Mouse (Mus musculus) thymus, postnatal 4 days (tissue): ENCODE results near the gene Papss1.

Experiments used
- DNase-seq: peaks from one replicate; pipeline ENCODE4 v3.0.0; 2021

Papss1 gene

DNA sequence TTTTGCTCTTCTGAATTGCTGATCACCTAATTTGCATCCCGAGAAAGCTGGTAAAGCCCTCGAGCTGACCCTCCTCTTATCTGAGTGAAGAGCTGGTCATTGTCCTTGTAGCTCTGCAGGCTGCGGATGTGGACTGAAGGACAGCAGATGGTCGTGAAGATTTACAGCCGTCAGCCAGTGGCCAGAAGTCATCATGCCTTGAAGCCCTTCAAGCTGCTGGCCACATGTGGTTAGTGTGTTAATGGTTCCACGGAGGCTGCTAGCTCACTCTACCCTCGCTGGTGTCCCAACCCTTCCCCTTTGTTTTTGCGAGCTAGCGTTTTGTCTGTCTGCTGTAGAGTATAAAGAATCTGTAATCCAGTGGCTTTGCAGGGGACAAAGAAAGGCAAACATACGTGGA lies 73.1 kb downstream of the Papss1 start:
- DNase-seq = no peak

DNA sequence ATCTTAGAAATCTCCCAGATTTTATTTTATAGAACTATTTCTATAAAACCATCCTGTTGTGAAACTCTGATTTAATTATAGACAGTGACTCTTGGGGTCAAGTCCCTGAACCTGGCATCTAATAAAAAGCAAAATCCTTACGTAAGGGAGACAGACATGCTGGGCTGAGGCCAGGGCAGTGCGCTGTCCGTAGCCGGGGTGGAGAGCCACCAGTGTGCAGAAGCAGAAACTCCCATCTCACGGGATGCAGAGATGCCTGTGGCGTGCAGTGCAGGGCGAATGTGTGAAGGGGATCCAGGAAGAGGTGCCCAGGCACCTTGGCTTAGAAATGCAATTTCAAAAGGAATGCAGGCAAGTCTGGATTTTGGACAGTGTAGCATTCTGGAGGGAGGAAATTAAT lies 73.6 kb downstream of the Papss1 start:
- DNase-seq = no peak

DNA sequence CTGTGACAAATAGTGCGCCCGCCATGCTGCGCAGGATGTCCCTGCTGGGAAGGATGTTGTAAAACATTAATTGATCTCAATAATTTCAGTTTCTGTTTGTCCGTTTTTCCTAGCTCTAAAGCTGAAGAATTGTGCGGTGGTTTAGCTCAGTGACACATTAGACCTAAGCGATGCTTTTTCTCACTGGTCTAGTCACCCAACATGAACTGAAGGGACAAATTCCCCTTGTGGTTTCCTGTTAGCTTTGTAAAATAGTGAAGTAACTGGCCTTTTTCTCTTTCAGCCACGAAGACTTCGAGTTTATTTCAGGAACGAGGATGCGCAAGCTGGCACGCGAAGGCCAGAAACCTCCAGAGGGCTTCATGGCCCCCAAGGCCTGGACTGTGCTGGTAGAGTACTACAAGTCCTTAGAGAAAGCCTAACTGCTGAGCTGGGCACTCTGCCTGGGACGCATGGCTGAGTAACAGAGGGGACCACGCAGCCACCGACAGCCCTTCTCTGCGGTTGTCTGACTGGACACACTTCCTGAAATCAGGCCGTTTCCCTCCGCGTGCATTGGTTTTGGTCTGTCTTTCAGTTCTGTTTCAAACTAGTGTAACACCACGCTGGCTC lies 78.2 kb downstream of the Papss1 start:
- DNase-seq = no peak

DNA sequence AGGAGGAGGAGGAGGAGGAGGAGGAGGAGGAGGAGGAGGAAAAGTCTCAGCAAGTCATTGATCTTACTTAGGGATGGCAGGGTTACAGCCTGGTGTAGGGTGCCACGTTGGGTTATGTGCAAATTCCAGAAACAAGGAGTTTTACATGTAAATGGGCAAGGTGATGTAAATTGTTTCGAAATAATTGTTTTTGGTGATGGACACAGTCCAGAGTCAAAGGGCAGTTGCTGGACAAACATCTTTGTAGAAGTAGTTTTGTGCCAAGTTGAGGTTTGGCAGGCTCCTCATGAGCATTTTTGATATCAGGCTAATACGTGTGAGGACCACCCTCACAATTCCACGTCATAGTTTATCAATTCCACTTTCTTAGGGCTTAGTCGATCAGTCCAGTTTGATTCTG lies 80.6 kb downstream of the Papss1 start:
- DNase-seq = no peak

GRCm38 (mm10) chr3:131654366-131654765 lies 89.8 kb downstream of the Papss1 start:
- no peak for DNase-seq

DNA sequence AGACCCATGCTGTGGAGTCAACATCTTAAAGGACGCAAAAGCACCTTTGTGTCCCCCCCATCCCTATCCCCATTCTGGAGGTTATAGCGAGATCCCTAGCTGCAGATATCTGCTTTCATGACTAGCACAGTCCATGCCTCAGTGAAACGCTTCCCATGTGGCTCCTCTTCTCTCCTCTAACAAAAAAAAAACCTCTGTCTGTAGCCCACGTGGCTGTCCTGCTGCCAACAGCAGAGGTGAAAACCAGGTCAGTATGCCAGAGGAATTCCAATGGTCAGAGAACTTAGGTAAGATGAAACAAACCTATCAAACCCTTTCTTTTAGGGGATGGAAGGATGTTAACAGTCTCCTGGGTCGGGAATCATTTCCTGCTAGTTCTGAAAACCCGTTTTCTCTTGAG lies 91.5 kb downstream of the Papss1 start:
- DNase-seq = no peak

DNA sequence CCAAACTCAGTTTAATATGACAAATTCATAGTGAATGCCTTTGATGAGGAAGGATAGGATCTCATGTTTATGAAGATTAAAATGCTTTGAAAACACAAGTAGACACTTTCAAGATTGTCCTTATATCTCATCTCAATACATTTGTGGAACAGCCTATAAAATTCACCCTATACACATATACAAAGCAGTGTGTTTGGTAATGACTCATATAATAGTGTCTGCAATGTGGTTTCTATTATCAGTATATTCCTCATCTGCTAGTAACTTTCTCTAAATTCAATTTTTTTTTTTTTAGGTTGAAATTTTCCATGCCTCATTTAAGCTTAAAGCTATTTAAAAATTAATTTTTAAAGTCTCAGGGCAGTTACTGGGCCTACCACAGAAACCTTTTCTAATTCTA lies 95.6 kb downstream of the Papss1 start:
- DNase-seq = no peak

DNA sequence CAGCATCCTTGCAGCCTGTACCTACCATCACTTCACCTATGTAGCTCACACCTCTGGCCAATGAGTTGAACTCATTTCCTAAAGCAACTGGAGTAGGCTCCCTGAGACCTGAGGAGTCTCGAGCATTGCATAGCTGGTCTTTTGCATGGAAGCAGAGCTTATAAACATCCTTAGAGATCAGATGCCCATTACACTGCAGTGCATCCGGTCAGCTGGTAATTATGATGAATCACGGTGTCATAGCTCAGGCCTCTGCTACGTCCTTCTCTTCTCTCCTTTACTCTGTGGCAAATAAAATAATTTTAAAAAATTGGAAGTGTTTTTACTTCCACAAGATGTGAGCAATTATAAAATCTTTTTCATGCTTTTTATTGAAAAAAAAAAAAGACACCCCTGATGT lies 96.1 kb downstream of the Papss1 start:
- no peak for DNase-seq

GRCm38 (mm10) chr3:131662589-131663148 lies 98.1 kb downstream of the Papss1 start:
- DNase-seq = no peak

DNA sequence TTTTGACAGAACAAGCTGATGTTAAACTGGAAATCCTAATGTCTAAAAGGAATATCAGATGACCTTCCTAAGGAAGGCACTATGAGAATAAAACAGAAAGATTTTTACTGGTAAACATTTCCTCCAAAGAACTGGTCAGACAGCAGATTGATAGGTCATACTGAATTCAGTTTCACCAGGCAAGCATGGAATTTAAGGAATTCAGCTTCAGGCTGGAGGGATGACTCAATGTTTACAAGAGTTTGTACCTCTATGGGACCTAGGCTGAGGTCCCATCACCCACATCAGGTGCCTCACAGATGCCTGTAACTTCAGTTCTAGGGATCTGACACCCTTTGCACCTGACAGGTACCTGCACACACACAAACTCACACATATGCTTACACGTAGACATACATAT lies 105.3 kb downstream of the Papss1 start:
- no peak for DNase-seq

DNA sequence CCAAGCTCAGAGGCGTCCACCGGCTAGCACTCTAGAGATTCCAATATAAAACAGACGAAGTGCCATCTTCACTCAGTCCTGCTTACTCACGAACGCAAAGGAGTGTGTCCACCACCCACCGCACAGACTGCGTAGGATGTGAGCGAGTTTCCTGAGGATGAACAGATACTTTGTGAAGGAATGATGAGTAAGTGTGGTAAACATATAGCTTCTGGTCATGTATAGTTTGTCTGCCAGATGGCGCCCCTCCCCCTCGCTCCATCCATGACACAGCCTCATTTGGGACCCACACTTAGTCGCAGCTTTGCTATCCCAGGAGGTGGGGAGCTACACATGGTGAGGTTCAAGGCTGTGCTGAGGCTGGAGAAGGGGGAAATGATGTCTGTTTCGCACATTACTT lies 121.5 kb downstream of the Papss1 start:
- DNase-seq = no peak

DNA sequence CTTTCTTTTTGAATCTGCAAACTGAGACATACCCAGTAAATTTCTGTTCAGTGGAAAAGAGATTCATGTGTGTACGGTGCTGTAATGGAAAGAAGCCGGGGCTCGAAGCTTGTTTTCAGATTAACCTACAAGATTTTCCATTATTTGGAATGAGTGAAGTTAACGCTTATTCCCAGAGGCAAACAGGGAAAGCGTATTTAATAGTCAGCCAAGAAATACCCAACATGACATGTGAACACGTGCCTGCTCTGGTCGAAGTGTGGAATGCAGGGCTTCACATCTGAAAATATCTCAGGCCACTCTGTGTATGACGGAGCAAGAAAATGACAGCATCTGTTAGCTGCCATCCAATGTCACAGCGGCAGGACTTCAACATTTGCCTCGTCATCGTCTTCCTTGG lies 125.4 kb downstream of the Papss1 start:
- DNase-seq = no peak

DNA sequence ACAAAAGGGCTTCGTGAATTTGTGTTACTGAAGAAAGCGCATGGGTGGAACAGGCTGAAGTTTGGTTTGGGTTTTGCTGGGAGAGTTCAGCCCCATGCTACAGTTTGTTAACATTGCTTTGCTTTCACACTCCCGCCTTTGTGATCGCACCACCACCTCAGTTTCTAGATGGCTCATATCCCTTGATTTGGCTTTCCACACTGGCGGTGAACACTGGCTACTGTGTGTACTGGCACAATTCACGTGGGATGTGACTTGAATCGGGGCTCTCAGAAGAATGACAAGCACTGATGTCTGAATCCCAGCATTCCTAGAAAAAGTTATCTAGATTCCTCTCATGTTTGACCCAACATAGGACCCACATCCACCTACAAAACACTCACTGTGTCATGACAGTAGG lies 126.0 kb downstream of the Papss1 start:
- DNase-seq = no peak

DNA sequence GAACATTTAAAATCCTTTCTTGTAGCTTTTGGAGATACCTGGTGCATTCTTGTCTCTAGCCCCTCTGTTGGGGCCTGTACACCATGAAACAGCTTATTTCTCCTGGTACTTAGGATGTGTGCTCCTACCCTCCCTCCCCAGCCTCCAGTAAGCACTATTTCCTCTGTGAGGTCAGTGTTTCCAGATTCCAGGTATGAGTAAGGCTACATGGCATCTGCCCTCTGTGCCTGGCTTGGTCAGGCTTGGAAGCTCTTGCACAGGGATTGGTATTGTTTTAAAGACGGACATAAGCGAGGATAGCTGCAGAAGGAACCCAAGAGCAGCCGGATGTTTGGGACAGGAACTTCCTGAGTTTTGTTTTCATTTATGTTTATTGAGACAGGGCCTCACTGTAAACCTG lies 126.6 kb downstream of the Papss1 start:
- DNase-seq = no peak
